Mouse (Mus musculus): ENCODE results near the gene Efna5. TPM values are rescaled to one million over a fixed set of nuclear protein-coding genes. Genes with fewer than 3 reads are reported as not detected.

The Efna5 gene
- total RNA-seq, 1 experiment from 2014 or later: 30.0 TPM

DNA sequence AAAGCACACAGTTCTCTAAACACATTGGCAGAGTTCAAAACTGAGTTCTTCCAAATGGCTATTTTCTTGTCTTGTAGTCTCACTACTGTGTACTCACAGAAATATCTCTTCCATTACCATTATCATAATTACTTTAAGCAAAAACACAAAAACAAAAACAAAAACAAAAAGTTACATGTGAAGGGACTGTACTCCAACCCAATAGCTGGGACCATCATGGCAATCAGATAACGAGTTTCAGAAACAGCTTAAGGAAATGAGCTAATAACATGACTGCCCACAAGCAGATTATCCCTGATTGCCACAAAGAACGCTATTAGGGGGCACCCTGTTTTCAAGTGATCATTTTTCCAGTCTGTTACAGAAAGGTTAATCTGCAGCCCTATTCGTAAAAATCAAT lies 93.3 kb downstream of the Efna5 start:
- no peak for DNase-seq

DNA sequence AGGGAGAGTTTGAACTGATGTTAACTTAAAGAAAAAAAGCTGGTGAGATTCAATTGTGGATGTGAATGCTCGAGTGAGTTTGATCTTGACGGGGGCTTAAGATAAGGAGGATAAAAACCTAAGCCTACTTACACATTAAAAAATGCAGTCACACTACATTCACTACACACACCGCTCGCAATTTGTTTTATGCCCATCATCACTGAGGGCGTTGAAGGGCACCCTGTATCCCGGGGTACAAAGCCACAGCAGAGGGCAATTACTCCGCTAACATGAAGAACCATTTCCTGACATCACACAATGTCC lies 94.6 kb downstream of the Efna5 start:
- no peak for DNase-seq

DNA sequence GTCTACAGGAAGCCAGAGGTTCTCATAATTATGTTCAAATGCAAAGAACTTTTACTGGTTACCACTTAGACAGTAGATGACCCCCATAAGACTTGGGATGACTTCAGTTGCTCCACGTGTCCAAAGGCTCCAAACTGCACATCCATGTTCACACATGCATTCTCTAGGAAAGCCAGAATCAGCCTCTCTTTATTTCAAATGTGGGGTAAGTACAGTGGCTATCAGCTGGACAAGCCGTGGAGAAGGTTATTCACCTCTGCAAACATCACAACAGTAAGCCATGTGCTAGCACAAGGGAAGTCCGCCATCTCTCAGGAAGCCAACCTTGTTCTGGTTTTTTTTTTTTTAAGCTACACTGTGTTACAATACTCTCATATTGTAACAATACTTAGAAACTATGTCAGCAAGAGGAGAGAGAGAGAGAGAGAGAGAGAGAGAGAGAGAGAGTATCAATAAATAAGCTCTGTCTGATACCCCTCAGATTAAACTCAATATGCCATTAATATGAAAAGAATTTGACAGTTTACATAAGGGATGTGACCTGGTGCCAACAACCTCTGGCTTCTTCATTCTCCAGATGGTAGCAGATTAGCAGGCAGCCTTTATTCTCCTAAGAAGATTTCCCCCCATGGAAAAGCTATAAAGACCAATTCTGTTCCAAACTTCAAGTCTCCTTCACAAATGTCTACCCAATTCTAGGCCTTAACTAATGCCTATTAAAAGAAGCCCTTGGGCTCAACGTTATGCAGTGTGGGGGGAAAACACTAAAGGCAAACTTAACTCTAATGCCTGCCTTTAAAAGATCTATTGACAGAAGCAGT lies 95.1 kb downstream of the Efna5 start:
- DNase-seq: no peak

DNA sequence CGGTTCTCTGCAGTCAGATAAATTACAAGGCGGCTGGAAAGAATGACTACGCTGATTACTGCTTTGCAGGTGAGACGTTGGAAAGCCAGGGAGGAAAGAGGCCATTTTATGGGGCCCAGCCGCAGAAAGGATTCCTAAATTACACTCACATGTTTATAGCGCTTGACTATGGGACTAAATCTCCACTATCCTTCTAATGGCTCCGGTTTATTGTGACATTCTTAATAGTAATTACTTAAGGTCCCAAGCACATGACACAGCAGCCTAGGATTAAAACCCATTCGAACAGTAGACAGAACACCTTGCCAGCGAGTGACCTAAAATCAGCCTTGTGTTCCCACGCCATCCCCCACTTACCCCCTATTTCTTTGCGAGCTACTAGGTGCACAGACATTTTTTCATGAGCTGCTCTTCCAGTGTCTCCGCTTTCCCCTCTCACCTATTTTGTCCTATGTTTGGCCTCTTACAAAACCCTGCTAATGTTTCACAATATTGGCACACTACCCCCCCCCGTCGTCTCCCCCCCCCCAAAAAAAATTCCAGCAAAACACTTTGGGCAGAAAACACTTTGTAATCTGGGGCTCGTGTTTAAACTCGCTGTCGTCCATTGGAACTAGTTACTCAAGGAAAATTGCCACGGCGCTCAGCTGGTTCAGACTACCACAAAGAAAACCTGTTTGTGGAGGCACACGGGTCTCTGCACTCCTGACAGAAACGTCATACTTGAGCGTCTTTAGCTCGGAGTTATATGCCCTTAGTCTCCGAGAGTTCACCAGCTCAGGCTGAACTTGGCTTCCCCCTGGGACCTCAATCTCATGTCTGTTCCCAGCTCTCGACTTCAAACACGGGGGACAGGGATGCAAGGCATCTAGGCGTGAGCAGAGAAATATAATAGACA lies 96.6 kb downstream of the Efna5 start:
- no peak for DNase-seq

DNA sequence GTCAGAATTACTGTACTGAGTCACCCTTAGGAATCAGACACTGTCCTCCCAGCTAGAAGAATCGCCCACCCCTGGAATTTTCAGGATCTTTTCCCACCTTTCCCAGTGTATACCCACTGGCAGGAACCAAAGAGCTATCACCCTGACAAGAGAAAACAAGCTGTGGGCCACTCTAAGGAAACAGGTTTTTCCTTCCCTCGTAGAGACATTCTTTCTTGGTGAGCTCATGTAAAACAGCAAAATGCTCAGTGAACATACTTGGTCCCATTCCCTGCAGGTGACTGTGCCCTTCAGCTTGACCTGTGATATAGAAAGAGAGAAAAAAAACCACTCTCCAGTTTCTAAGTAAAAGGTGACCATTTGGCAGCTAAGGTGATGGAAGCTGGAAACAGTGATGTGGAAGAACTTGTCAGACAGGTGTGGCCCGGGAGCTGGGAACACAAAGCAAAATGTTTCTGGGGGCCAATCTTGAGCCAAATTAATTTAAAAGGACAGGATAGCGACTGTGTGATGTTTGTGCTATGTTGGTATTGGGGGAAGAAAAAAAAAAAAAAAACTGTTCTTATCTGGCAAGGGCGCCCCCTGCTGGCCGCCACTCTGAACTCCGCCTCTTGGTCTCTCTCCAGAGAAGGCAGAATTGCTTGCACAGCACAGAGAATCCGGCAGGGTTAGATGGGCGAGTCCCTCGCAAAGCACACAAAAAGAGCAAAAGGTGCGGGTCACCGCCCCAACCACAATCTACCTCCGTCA lies 97.4 kb downstream of the Efna5 start:
- DNase-seq: peak; percentile 81

DNA sequence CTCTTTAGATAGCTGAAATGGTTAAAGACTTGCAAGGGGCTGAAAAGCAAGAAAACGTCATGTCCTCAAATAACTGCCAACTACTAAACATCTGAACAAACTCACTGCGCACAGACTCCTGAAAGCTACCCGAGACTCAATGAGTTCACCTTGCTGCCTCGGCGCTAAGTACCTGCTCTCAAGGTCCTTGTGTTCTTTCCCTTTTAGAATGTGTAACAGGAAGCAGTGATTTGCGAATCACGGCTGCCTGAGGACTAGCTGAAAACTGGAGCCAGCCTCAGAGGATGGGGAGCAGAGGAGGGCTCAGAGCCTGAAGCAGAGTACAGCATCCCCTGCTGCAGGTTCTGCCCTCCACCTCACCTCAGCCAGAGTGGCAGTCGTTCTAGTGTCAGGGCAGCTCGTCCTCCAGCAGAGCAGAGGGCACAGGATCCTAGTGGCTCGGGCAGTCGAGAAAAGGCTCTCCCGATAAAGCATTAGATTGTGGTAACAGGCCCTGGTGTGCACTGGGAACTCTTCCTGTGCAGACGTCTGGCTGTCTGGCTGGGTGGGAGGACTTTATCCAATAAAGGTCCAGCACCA lies 98.2 kb downstream of the Efna5 start:
- DNase-seq: no peak

DNA sequence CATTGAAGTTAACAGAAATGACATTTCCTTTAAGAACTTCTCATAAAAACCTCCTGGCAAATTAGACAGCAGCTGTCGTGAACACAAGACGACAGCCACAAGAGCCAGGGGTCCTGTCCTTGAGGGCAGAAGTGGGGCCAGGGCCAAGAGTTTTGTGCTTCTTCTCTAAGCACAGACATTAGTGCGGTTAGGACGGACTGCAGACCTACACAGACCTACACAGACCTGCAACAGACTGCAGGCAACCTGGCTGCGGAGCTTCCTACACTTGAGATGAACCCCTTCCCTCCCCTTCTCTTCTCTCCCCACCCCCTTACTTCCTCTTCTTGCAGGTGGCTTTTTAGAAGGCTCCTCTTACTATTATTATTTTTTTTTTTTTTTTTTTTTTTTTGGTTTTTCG lies 100.0 kb downstream of the Efna5 start:
- DNase-seq: no peak

DNA sequence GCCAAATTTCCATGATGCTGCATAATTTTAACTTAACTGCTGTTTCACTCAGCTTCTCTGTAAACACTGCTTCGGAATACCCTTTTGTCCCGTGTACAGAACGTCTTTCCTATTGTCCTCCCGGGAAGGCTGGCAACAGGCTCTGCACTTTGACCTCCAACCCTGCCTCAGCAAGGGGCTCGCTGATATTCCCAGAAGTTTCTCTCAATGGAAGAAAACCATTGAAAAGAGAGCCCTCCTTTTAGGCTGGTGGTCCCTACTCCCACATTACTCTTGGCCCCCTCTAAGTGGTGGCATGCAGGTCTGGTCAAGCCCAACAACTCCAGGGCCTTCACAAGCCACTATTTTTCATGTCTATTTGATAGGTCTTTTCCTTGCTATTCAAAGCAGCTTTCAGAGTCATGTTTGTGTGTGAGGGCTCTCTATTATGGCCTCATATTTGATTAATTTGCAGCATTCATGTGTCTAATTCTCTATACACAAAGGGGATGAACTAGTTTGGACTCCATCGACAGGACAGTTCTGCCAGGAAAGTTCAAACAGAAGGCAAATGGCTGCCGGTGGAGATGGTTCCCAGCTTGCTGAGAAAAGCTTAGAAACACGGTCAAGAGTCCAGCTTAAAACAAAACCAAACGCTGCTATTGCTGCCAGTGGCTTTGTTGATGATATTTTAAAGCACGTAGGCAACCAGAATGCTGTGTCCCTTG lies 103.1 kb downstream of the Efna5 start:
- no peak for DNase-seq

DNA sequence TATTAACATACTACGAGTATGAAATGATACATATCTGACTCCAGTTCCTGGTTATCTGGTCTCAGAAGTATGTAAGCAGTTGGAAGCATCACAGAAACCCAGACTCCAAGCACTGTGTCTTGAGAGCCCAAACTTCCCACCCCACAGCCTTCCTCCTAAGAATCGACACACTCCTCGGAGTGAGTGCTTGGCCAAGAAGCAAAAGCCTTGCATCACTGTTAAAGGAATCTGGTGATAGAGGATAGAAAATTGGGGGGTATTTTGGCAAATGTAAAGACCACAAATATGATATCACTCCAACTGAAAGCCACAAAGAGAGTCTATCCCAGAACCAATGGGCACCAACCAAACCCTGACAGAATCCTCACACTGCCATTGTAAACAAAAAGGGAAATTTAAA lies 104.4 kb downstream of the Efna5 start:
- DNase-seq: no peak

DNA sequence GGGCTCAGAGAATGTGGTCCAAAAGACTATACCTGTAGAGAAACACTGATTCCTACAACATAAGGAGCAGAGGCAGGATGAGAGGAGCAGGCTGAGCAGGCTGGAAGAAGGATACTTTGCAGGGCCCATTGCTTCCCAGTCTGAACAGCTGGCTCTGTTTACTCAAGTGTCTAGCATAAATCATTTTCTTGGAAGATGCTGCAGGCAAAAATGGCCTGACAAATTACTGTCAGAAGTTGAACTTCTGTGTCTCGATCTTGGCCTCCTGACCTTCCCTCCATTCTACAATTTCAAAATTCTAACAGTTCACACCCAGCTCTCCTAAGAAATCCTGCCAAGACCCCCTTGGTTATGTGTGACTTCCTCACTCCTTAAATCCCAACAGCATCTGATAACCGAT lies 105.1 kb downstream of the Efna5 start:
- DNase-seq: no peak

DNA sequence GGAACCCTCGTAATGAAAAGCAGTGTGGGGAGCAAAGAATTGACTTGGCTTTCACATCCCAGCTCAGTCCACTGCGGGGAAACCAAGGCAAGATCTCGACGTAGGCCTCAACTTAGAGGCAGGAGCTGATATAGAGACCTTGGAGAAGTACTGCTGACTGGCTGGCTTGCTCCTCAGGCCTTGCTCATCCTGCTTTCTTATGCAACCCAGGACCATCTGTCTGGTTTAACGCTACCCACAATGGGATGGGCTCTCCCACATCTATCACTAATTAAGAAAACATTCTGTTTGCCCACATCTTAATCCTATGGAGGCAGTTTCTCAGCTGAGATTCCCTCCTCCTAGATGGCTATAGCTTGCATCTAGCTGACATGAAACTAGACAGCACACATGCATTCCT lies 105.7 kb downstream of the Efna5 start:
- no peak for DNase-seq

DNA sequence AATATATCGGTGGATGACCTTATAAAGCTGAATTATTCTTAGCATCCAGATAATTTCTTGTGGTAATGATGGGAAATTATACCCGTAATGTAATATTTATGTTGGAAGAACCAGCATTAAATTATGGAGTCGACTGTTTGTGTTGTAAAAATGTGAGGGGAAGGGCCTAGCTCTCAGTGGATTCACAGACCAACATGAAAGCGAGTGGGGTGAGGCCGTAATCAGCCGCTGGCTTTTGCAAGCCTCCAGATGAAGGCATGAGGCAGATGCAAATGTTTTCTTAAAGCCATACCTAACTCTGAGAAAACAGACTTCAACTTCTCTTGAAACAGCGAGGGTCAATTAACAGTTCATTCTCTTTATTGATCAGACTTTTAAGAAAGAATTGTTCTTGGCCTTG lies 106.4 kb downstream of the Efna5 start:
- no peak for DNase-seq

DNA sequence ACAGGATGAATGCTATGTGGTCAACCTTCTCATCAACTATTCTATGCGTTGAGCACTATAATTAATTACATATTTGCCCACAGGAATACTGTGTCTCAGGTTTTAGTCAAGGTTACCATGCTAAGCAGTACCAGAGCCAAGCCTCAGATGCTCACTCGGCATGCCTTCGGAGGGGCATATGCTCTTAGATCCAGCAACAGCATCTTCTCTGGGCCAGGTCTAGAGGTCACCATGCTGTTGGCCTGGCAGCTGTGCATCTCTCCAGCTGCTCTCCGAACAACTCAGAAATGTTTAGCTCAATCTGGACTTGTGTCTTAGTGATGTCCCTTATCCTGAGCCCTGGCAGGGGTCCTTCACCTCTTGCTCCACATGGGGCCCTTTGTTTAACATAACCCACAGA lies 114.4 kb downstream of the Efna5 start:
- no peak for DNase-seq

DNA sequence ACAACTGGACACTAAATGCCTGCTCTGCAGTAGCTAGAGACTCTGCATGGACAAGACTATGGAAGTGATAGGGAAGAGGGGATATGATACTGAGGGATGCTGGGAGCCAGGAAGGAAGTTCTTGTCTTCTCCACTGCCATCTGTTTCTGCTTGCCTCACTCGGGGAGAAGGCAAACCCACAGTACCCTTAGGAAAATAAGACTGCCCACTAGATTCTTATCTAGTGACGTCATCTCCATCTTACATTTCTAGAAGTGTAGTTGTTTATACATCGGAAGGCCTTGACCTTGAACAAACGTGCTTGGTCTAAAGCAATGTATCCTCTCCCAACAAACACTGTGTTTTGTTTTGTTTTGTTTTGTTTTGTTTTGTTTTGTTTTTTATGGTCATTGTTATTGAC lies 116.0 kb downstream of the Efna5 start:
- DNase-seq: no peak

DNA sequence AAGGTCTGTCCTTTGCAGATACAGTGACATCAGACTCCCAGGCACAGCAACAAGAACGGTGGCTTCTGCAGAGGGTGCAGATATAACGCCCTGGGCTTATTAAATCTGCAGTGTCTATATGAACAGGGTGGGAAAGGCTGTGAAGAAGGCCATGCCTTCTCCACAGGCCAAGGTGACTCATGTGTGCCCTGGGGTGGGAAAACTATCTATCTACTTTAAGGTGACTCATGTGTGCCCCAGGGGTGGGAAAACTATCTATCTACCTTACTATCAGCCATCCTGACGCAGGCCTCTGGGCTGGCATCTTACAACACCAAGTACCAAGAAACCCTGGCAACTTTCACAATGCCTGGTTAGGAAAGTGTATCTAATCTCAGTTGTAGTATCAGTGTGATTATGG lies 124.2 kb downstream of the Efna5 start:
- DNase-seq: no peak

DNA sequence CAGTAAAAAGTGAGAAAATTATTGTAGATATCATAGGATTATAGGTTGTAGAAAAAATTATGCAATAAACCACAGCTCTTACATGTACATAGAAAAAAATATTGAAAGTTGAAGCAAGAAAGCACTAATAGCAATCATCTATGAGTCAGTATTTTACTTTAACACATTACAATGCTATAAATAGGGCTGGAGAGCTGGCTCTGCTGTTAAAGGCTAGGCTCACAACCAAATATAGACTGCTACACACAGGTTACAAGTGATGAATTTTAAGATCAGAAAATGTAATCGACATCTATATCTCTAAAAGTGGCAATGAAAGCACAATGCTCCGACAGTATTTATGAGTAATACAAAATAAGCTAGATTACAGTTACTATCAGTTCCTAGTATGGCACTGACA lies 125.5 kb downstream of the Efna5 start:
- DNase-seq: no peak

DNA sequence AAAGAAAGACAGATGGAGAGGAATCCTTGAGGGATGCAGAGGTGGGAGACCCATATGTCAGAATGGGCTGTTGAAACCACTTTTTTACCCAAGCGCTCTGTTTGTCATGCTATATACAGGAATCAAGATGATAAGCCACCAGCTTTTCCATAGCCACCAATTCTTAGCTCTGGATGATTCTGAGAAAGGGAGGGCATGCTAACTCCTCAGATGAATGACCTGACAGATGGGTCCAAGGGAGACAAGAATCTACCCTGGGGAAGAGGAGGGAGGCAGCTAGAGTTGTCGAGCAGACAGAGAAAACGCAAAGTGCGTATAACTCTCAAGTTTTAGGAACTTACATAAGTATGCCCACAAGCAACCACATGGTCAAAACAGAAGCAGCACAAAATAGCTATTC lies 126.5 kb downstream of the Efna5 start:
- no peak for DNase-seq

DNA sequence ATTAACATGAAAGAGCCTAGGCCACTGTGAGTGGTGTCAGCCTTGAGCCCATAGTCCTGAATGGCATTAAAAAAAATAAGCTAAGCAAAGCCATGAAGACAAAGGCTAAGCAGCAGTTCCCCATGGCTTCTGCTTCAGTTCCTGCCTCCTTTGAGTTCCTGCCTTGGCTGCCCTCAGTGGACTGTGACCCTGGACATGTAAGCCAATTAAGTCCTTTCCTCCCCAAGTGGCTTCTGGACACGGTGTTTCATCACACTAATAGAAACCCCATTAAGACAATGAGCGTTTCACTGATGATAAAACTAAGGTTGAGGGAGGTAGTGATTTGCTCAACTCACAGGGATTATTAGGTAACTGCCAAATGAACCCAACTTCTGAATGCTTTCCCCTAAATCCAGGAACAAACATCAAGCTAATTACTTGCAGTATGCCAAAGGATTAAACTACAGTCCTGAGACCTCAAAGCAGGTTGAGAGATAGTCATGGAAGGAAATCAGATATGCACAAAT lies 128.7 kb downstream of the Efna5 start:
- no peak for DNase-seq

DNA sequence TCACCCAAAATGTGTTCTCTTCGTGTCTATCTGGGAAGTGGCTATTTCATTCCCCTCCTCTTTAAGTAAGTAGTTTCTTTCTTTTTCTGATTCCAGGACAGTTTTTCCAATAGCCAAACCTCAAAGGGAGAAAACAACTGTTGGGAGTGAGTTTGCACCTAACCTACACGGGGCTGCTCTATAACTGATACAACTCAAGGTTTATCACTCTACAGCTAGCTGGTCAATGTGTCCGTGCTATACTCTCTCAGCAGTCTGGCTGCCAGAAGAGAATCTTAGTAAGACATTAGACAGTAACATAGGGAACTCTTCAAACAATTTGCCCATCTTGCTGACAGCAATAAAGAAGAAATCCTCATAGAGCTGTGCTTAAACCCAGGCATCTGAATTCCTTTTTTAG lies 130.5 kb downstream of the Efna5 start:
- no peak for DNase-seq

DNA sequence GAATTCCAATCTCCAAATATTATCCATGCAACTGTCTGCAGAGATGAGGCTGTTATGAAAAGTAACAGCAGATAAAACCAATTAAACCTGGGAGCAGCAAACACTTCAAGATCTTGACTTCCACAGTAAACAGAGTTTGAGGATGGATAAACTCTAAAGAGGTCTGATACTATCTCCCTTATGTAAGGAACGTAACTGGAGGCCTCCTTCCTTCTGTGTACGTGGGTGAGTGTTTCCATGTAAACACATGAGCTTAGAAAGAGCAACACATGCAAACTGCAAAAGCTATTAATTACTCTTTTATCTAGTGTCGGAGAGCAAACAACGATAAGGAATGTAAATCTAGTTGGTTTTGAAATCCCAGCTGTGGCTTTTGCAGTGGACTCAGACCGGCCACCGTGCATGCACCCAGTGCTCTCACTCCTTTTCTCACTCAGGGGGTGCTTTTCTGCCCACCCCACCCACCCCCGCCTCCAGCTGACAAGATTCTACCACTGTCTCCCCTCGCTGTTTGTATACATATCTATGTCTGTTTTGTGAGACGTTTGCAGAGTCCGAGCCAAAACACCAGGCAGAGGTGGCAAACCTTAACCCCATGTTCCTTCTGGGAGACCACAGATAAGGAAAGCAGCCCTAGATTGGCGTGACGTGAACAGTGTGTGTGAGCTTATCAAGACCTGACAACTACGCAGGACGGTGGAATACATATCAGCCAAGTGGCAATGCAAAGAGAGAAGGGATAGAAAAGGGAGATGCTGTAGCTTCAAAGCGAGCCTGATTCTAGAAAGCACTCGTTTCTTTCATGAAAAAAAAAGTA lies 132.1 kb downstream of the Efna5 start:
- no peak for DNase-seq

DNA sequence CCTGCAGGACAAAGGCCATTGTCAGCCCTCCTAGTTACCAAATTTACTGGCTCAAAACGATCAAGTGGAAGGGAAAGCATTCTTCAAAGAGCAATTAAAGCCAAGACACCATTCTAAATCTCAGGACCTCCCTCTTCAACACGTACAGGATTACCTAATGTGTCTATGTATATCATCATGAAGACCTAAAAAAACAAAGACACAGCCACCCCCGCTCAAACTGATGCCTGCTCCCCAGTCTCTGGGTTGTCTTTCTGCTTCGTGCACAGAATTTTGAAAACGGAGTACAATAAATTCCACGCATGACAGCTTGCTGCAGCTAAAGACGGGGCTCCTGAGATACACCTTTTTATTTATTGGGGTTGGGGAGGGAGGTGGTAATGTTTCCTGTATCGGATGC lies 133.7 kb downstream of the Efna5 start:
- DNase-seq: no peak

Measured in adrenal gland, postnatal 25 days (tissue).